Mouse (Mus musculus): ENCODE results near the gene Lgi2.

The Lgi2 gene
- long read RNA-seq, experiment 1, result 0 reads
- long read RNA-seq, experiment 2, result 0 reads

GRCm38 (mm10) chr5:52565813-52566531 lies at the start of gene Lgi2:
Lgi2 (minus strand) TSS chr5:52566462.
- intact Hi-C loops (cut with DNase I), result no loop called here

DNA sequence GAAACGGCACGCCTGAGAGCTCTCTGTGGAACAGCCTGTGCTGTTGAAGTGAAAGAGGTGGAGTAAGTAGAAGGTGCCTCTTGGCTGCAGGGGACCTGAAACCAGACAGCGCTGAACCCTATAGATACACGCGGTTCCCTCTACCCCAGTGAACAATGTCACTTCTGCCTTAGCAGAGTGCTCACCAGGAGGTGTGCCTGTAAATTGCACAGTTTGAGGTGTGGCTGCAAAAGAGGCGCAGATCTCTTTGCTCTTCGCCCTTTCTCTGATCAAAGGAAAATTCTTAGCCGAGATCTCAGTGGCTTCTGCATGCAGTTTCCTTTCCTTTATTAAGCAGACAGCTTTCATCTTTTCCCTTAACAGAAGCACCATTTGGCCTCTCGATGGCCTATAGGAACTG lies 49.2 kb upstream of the Lgi2 start:
- intact Hi-C loops (cut with DNase I), result no loop called here

- intact Hi-C loops (cut with DNase I), result no loop called here
Measured at GRCm38 (mm10) chr5:52614686-52615085, 48.4 kb upstream of the Lgi2 start.

DNA sequence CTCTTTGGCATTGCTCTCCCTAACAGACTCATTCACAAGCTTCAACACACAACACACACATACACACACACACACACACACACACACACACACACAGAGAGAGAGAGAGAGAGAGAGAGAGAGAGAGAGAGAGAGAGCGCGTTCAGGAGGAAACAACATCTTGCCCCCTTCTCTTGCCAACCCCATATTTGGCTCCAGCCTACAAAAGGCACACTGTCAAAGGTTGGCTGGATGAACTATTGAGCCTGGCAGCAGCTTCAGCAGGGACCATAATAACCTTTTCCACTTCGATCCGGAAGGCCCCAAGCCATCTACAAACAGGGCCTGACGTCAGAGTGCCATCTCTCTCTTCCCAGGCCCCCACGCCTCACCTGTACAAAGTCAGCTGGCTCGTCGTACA lies 46.5 kb upstream of the Lgi2 start:
- intact Hi-C loops (cut with DNase I), result no loop called here

DNA sequence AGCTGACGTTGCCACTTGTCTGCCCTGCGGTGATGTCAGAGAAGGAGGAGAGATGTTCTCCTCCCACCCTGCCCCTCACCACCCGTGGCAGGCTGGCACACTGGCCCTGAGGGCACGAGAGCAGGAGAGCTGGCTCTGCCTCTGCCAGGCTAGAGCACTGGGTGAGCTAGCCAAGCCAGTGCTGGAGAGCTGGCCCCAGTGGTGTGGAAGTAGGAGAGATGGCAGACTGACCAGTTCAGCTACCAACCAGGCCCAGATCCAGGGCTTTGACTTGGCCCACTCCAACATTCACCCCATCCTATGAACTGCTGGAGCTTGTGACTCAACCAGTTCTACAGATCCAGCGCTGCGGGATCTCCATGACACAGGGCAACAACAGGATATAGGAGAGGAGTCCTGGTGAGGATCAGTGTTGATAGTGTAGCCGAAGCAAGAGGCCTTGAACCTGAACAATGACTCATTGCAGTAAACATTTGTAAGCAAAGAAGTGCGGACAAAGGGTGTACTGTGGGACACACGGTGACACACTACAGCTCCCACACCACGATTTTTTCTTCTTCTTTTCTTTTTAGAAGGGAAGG lies 45.1 kb upstream of the Lgi2 start:
- intact Hi-C loops (cut with DNase I), result no loop called here

DNA sequence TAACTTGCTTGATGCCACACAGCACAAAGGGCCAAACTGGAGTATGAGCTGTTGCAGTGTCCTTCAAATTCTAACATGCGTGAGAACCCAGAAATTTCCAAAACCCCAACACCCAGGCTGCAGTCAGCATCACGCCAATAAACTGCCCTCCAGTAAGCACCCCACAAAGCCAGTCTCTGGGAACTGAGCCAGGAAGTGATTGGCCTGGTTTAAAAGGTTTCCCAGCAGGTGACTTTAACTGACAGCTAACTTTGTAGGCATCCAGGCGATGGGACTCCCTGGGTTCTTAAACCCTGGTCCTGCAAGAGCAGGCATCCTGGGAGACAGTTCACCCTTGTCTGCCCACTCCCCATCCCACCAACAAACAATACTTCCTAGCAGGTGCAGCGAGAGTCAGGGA lies 44.0 kb upstream of the Lgi2 start:
- intact Hi-C loops (cut with DNase I), result no loop called here

GRCm38 (mm10) chr5:52609672-52610071 lies 43.4 kb upstream of the Lgi2 start:
- intact Hi-C loops (cut with DNase I), result no loop called here

DNA sequence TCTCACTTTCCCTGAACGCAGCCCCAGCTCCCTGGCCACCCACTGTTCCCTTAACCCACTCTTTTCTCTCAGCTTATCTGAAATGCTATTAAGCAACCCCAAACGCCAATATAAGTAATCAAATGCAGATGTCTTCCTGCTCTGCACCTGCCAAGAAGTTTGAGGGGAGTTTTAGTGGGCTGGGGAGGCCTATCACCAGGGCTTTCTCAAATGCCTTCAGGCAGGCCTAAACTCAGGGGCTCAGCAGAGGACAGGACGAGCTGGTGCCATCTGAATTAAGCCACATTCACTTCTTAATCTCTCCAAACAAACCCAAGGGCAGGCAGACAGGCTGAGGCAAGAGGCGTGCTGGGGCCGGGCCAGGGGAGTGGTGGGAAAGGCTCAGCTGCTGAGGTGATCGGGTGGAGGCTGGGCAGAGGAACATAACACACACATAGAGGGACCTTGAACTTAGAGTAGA lies 38.4 kb upstream of the Lgi2 start:
- intact Hi-C loops (cut with DNase I), result no loop called here

DNA sequence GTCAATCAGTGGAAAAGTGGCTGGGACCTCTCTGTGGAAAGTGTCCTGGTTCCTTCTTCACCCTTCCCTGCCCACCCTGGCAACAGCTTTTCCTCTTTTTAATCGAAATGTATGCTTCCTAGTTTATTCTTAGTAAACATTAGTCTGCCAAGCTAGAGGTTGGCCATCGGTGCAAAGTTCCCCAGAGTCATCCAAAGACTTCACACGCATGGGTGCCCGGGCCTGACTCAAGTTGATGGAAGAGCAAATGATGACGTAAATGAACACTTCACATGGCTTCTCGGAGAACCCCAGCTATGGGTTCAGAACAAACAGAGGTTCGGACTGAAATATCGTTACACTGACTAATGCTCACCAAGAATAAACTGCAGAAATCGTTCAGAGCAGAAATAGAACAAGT lies 24.4 kb upstream of the Lgi2 start:
- intact Hi-C loops (cut with DNase I), result no loop called here

- intact Hi-C loops (cut with DNase I), result no loop called here
Measured at GRCm38 (mm10) chr5:52588650-52589049, 22.4 kb upstream of the Lgi2 start.

- intact Hi-C loops (cut with DNase I), result no loop called here
Measured at GRCm38 (mm10) chr5:52587291-52587733, 21.1 kb upstream of the Lgi2 start.

DNA sequence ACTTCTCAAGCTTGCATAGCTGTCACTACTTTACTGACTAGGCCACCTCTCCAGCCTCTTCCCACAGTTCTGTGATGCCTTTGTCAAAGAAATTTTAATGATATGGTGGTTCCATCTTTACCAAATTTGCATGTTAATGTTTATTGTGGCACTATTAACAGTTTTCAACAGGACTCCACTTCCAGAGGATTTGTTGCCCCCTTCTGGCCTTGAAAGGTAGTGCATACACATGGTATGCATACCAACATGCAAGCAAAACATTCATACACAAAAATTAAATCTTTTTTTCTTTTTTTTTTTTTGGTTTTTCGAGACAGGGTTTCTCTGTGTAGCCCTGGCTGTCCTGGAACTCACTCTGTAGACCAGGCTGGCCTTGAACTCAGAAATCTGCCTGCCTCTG lies 6.3 kb upstream of the Lgi2 start:
- intact Hi-C loops (cut with DNase I), result no loop called here

- intact Hi-C loops (cut with DNase I), result no loop called here
Measured at GRCm38 (mm10) chr5:52570746-52571145, 4.5 kb upstream of the Lgi2 start.

GRCm38 (mm10) chr5:52565214-52565812 lies 949 bp downstream of the Lgi2 start:
- intact Hi-C loops (cut with DNase I), result no loop called here

- intact Hi-C loops (cut with DNase I), result no loop called here
Measured at GRCm38 (mm10) chr5:52564351-52564750, 1.9 kb downstream of the Lgi2 start.

DNA sequence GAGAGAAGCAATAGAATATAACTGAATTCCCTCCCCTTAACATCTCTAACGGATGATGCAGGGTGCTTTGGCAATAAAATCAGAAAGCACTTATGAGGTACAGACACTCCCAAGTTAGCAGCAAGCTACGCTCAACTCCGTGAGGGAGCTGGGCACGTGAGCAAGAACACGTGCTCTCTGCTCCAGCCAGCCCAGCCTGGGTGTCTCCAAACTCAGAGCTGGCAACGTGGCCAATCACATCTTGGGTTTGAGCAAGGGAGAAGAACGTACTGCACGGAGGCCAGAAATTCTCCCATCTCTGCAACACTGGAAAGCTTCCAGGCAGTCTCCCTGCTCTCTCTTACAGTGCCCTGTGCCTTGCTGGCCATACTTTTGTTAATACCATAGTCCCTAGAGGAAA lies 6.0 kb downstream of the Lgi2 start:
- intact Hi-C loops (cut with DNase I), result no loop called here

GRCm38 (mm10) chr5:52555526-52555925 lies 10.7 kb downstream of the Lgi2 start:
- intact Hi-C loops (cut with DNase I), result no loop called here

GRCm38 (mm10) chr5:52551318-52551632 lies 15.0 kb downstream of the Lgi2 start:
- intact Hi-C loops (cut with DNase I), result no loop called here

GRCm38 (mm10) chr5:52550613-52551317 lies 15.5 kb downstream of the Lgi2 start:
- intact Hi-C loops (cut with DNase I), result no loop called here

GRCm38 (mm10) chr5:52546950-52547349 lies 19.3 kb downstream of the Lgi2 start:
- intact Hi-C loops (cut with DNase I), result no loop called here

DNA sequence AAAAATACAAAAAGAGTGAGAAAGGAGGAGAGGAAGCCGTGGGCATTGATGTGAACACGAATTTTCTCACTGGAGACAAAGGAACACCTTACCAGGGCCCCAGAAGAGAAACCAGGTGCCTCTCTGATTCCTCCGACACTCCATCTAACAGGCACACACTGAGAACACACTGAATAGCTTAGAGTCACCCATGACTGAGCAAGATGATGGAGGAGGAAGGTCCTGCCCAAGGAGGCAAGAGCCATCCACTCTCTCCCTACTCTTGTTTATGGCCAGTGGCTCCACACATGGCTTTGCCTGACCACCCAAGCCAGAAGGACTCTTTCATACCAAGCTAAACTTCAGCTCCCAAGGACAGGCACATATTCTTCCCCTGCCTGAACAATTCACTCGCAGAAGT lies 22.5 kb downstream of the Lgi2 start:
- intact Hi-C loops (cut with DNase I), result no loop called here

DNA sequence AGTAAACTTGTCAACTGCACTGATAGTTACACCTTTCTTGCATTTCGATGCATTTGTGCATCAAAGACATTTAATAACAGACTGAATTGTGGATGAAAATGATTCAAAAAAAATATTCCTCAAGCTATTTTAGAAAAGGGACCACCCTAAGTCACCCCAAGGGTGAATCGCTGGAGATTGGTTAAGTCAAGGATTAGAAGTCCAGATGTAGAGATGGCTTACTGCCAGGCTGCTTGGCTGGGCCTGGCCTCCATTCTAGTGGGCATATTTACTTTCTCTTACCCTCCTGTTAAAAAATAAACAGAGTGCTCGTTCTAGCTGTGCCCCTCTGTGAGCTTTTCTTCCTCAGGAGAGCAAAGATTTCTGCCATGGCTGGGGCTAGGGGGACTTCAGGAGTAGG lies 26.1 kb downstream of the Lgi2 start:
- intact Hi-C loops (cut with DNase I), result no loop called here

Data from adrenal gland (tissue).